Mouse (Mus musculus) mouse embryonic stem cell (cell line): ENCODE measurements around the gene Tet3.

Experiments
- in situ Hi-C, 2 experiments: fragments of 300-500 bp; cut with MboI; formaldehyde crosslinking; loops; 1 replicate in 1 of 2; 3 replicates in 1 of 2; pipeline ENCODE4 v1.14.3; 2019 to 2020; ENCODE audit warnings: low sequenced_read_pairs in 2 of 2, low pct_unique_long_range_greater_than_20kb in 1 of 2, mixed read lengths in 1 of 2; ENCODE audit not compliant: unreplicated experiment in 1 of 2

The Tet3 gene

DNA sequence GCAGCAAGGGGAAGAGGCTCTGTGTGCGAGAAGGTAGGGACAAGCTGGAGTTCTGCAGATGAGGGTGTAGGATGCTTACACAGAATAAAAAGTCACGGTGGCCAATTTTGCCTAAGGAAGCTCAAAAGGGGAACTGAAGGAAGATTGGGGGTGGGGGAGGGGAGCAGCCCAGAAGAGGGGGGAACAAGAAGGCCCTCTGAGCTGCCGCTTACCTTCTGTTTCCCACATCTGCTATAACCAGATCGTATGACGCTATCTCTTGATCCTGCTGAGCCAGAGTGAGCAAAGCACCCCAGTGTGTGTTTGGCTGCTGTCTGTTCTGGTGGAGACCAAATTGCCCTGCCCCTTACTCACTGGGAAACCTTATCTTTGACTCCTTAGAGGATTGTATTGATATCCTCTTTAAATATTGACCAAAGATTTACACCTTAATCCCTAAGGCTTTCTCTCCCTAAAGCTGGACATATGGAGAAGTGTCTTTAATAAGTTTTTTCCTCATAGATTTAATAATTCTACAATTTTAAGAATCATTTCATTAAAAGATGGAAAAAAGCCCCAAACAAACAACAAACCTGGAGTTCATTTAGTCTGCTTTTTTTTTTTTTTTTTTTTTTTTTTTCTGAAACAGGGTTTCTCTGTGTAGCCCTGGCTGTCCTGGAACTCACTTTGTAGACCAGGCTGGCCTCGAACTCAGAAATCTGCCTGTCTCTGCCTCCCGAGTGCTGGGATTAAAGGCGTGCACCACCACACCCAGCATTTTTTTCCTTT is 135.0 kb downstream of the Tet3 start:
- in situ Hi-C loops = no loop called here

DNA sequence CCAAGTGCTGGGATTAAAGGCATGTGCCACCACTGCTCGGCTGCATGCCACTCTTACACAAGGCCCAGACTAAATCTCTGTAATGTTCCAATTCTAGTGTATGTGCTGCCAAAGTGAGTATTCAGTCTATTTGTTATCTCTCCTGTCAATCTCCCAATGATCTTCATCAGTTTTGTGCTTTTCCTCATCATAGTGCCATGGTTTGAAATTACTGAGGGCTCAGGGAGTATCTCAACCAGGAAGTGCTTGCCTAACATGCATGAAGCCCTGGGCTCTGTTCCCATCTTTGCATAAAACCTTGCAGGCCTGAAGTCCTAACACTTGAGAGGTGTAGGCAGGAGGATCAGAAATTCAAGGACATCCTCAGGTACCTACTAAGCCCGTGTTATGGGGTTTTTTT is 136.1 kb downstream of the Tet3 start:
- in situ Hi-C loops = no loop called here

DNA sequence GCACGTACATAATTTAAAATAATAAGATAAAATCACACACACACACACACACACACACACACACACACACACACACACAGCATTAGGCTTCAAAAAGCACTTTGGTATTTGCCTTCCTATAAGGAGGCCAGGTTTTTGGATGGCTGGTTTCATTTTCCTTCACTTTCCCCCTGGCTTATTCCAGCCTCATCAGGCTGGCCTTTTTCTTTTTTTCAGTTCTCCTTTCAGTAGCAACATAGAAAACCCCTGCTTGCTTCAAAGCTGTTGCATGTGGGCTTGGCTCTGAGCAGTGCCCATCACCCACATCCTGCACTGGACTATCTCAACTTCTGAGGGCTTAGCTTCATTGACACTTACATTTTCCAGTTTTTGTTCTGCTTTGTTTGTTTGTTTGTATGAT is 137.0 kb downstream of the Tet3 start:
- in situ Hi-C loops = no loop called here

DNA sequence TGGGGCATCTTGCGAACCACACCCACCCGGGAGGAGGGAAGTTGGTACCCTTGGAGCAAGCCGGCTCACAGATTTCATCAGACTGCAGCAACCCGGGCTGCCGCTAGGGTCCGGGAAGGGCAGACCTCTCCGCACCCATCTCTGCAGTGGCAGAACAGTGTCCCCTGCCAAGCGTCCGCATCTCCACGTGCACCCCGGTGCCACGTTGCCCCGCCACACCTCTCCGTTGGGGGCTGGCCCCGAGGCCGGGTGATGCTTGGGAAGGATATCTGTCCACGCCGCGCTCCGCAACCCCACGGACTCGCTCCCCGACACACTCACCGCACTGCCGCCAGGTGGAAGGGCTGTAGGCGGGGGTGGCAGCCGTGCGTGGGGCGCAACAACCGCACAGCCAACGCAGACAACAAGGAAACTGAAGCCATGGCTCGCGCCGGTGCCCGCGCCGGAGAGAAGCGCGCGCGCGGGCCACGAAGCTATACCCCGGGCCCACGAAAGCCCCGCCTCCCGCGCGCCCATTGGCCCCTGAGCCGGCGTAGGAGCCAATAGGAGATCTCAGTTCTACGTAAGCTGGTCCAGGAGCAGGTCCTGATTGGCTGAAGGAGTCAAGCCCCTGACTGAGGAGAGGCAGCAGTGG is 141.7 kb downstream of the Tet3 start:
- in situ Hi-C loops = no loop called here

DNA sequence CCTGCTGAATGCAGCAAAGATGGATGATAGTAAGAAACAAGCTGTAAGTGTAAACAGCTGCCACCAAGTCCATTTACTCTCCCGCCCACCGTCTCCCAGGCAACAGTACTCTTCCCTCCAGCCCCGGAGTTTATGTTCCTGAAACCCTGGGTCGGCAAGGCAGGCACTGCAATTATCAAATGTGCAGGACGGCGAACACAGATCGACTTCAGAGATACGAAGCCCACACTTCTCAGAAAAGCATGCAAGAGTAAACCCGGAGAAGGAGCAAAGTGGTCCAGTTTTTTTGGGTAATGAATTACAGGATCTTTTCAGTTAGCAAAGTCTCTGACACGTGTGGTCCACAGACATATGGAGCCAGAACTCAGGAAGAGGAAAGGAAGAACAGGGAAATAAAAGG is 142.9 kb downstream of the Tet3 start:
- in situ Hi-C loops = no loop called here

DNA sequence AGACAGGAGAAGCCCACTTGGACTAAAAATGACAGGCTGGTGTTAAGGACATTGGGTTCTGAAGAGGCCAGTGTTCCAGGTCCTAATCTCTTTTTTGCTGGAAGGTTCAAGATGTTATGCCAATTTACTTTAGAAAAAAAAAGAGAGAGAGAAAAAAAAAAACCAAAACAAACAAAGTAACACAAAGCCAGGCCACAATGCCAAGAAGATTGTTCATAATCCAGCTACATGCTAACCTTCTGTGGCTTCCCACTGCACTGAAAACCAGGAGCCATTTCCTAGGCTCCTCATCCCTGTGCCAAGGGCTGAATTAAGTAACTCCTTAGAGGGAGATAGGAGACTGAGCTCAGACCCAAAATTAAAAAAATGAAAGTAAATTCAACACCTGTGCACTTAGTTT is 143.6 kb downstream of the Tet3 start:
- in situ Hi-C loops = no loop called here

DNA sequence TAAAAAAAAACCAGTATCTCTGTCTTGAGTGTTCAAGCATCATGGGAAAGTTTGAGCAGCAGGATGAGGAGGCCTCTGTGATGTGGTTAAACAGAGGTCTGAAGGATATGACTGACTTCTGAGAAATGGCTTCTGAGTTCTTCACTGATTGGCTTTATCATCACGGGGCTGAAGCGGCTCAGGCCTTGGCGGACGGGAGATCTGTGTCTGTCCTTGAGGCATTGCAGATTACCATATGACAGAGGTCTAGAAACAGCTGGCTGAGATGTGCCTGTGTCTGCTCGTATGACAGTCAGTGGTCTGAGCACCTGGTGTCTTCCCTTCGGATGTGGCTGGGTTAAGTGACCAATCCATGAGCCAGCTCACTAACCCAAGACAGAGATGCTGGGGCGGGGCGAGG is 146.4 kb downstream of the Tet3 start:
- in situ Hi-C loops = no loop called here
